Mouse (Mus musculus): ENCODE data around the gene Olig2. TPM values are rescaled to one million over a fixed set of nuclear protein-coding genes. Genes with fewer than 3 reads are reported as not detected.

Gene Olig2
- polyA plus RNA-seq, 1 experiment from 2014 or later = not detected

DNA sequence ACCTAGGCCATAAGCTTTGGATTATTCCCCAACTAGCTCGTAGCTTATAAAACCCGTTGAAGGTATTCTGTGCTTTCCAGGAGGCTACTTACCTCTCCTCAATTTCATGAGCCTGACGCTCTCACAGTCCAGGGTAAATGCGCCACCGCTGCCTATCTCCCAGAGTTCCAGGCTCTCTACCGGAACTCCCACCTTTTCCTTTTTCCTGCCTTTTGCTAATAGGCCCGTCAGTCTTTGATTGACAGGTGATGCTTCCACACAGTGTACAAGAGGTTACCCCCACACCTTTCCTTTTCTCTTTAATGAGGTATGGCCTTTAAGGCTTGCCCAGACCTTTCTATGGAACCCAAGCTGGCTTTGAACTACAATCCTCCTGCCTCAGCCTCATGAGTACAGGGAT lies 25.4 kb upstream of the Olig2 start:
- Histone ChIP-seq H3K4me1 (ENCODE audit: control insufficient read depth, low read depth, low read length) (no peaks in the 10 kb centered on the region), H3K9me3 (replicated peaks; ENCODE audit: control insufficient read depth, low read length) (no peaks in the 10 kb centered on the region; the same call in 1 of the 2 replicates), H3K36me3 (ENCODE audit: control insufficient read depth, insufficient read depth) (no peaks in the 10 kb centered on the region), H3K4me3 (ENCODE audit: low read depth, low read length) (no peak overlapping the region), H3K27me3 (ENCODE audit: control insufficient read depth, insufficient read depth, low read depth, low read length) (no peaks in the 10 kb centered on the region; the same call in 1 of the 2 replicates), H3K9ac (ENCODE audit: low read depth, low read length) (no peak overlapping the region), H3K27ac (ENCODE audit: low read length) (no peak overlapping the region), H3K4me2 (ENCODE audit: low read depth, low read length) (no peak overlapping the region)
- 78% methylated on average over 7 of the region's 7 CpGs for WGBS (ENCODE audit: insufficient replicate concordance)
- ATAC-seq (ENCODE audit: low read depth) = no peak

DNA sequence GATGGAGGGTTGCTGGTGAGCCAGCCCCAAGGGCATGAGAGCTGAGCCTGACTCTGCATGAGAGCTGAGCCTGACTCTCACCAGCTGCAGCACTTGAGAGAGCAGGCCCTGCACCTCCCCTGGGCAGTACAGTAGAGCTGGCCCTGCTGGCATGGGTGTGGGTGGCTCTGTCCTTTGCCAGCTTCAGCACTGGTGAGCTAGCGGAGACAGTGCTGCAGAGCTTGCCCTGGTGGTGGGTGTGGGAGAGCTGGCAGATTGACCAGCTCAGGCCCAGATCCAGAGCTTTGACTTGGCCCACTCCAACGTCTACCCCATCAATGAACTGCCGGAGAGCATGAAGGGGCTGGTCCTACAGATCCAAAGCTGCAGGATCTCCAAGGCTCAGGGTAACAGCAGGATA lies 22.3 kb upstream of the Olig2 start:
- no peak overlapping the region for H3K4me2 ChIP-seq (ENCODE audit: low read depth, low read length)
- H3K4me1 ChIP-seq (ENCODE audit: control insufficient read depth, low read depth, low read length) = no peaks in the 10 kb centered on the region
- no peak overlapping the region for H3K27ac ChIP-seq (ENCODE audit: low read length)
- H3K9ac ChIP-seq (ENCODE audit: low read depth, low read length) = no peak overlapping the region
- no peaks in the 10 kb centered on the region for H3K36me3 ChIP-seq (ENCODE audit: control insufficient read depth, insufficient read depth)
- 62% methylated on average over 3 of the region's 3 CpGs for WGBS (ENCODE audit: insufficient replicate concordance)
- H3K4me3 ChIP-seq (ENCODE audit: low read depth, low read length) = no peak overlapping the region
- ATAC-seq (ENCODE audit: low read depth) = no peak
- H3K9me3 ChIP-seq (replicated peaks; ENCODE audit: control insufficient read depth, low read length) = no peaks in the 10 kb centered on the region
- H3K27me3 ChIP-seq (ENCODE audit: control insufficient read depth, insufficient read depth, low read depth, low read length) = no peaks in the 10 kb centered on the region; the same call in 1 of the 2 replicates

DNA sequence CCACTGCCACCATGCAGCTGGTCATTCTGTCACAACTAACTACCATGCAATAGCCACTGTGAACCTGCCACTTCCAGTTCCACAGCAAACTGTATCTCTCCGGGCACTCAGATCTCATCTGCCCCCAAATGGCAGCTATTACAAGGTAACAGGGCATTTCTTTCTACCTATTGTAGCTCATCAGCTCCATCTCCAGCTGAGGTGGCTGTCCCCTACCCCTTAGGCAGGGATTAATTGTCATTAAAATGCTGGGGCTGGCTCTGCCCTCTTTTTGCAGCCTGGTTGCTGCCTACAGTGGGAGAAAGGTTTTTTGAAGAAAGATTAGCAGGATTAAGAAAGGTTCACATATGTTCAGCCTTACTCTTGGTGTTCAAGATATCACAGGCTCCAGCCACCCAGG lies 18.9 kb upstream of the Olig2 start:
- WGBS (ENCODE audit: insufficient replicate concordance) = 59% methylated on average over 1 of the region's 1 CpGs
- H3K4me3 ChIP-seq (ENCODE audit: low read depth, low read length) = no peak overlapping the region
- no peaks in the 10 kb centered on the region for H3K9me3 ChIP-seq (replicated peaks; ENCODE audit: control insufficient read depth, low read length)
- no peak for ATAC-seq (ENCODE audit: low read depth)
- H3K9ac ChIP-seq (ENCODE audit: low read depth, low read length) = no peak overlapping the region
- no peaks in the 10 kb centered on the region for H3K4me1 ChIP-seq (ENCODE audit: control insufficient read depth, low read depth, low read length)
- no peak overlapping the region for H3K4me2 ChIP-seq (ENCODE audit: low read depth, low read length)
- H3K36me3 ChIP-seq (ENCODE audit: control insufficient read depth, insufficient read depth) = no peaks in the 10 kb centered on the region
- H3K27me3 ChIP-seq (ENCODE audit: control insufficient read depth, insufficient read depth, low read depth, low read length) = peaks cover 5% of the 10 kb centered on the region
- no peak overlapping the region for H3K27ac ChIP-seq (ENCODE audit: low read length)

DNA sequence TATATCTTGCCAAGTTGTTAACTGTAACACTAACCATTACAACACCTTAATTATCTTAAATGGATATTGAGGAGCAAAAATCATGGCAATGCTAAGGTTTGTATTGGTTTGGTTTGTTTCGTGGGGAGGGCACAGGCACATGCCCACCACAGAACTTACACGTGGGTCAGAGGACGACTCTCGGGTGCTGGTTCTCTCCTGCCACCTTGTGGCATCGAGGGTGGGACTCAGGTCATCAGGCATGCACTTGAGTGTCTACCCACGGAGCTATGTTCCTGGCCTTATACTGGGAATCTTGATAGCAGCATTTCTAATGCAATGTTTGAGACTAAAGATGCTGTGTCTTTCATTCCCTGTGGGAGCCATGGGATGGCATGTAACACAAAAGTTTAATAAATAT lies 8.2 kb upstream of the Olig2 start:
- Histone ChIP-seq H3K36me3 (ENCODE audit: control insufficient read depth, insufficient read depth) (no peaks in the 10 kb centered on the region), H3K4me2 (ENCODE audit: low read depth, low read length) (no peak overlapping the region), H3K4me1 (ENCODE audit: control insufficient read depth, low read depth, low read length) (no peaks in the 10 kb centered on the region), H3K27ac (ENCODE audit: low read length) (no peak overlapping the region), H3K9me3 (replicated peaks; ENCODE audit: control insufficient read depth, low read length) (no peaks in the 10 kb centered on the region; the same call in 1 of the 2 replicates), H3K27me3 (ENCODE audit: control insufficient read depth, insufficient read depth, low read depth, low read length) (peaks cover 46% of the 10 kb centered on the region), H3K9ac (ENCODE audit: low read depth, low read length) (no peak overlapping the region), H3K4me3 (ENCODE audit: low read depth, low read length) (no peak overlapping the region)
- ATAC-seq (ENCODE audit: low read depth) = no peak
- WGBS (ENCODE audit: insufficient replicate concordance) = 22% methylated on average over 6 of the region's 6 CpGs

DNA sequence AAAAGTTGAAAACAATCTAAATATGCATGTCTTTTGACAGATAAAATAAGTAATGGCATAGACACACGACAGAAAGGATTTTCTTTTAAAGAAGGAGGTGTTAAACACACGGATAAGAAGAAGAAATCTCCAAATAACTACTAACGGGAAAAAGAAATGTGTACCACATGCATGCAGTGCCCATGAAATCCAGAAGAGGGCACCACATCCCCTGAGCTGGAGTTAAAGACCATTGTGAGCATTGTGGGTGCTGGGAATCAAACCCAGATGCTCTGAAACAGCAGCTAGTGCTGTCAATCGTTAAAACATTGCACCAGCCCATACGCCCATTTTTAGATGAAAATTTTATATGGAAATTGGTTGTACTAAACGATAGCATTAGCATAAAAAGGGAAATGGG lies 7.3 kb upstream of the Olig2 start:
- Histone ChIP-seq H3K9ac (ENCODE audit: low read depth, low read length) (no peak overlapping the region), H3K4me1 (ENCODE audit: control insufficient read depth, low read depth, low read length) (no peaks in the 10 kb centered on the region), H3K9me3 (replicated peaks; ENCODE audit: control insufficient read depth, low read length) (no peaks in the 10 kb centered on the region; the same call in 1 of the 2 replicates), H3K27ac (ENCODE audit: low read length) (no peak overlapping the region), H3K27me3 (ENCODE audit: control insufficient read depth, insufficient read depth, low read depth, low read length) (peaks cover 54% of the 10 kb centered on the region), H3K4me2 (ENCODE audit: low read depth, low read length) (no peak overlapping the region), H3K36me3 (ENCODE audit: control insufficient read depth, insufficient read depth) (no peaks in the 10 kb centered on the region), H3K4me3 (ENCODE audit: low read depth, low read length) (no peak overlapping the region)
- WGBS (ENCODE audit: insufficient replicate concordance) = 48% methylated on average over 6 of the region's 6 CpGs
- ATAC-seq (ENCODE audit: low read depth) = no peak

DNA sequence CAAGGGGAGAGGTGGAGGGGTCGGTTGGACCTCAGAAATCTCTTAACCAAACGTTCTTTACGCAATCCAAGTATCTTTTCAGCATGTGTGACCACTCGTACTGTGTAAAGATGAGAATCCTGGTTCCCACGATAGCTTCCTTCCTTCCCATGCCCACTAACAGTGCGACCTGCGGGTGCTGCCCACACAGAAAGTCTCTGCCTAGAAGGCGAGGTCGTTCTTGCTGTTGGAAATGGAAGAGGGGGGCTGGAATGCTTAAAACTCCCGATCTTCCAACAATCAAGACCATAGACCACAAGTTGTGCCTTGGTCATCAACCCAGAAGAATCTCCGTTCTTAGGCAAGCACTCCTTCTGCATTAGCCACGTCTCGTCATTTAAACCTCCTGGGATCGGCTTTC lies 6.0 kb upstream of the Olig2 start:
- H3K9me3 ChIP-seq (replicated peaks; ENCODE audit: control insufficient read depth, low read length) = no peaks in the 10 kb centered on the region; the same call in 1 of the 2 replicates
- H3K4me1 ChIP-seq (ENCODE audit: control insufficient read depth, low read depth, low read length) = no peaks in the 10 kb centered on the region
- no peaks in the 10 kb centered on the region for H3K36me3 ChIP-seq (ENCODE audit: control insufficient read depth, insufficient read depth)
- H3K27ac ChIP-seq (ENCODE audit: low read length) = no peak overlapping the region
- no peak for ATAC-seq (ENCODE audit: low read depth)
- WGBS (ENCODE audit: insufficient replicate concordance) = 10% methylated on average over 14 of the region's 14 CpGs
- no peak overlapping the region for H3K4me3 ChIP-seq (ENCODE audit: low read depth, low read length)
- H3K27me3 ChIP-seq (ENCODE audit: control insufficient read depth, insufficient read depth, low read depth, low read length) = peaks cover 67% of the 10 kb centered on the region
- H3K4me2 ChIP-seq (ENCODE audit: low read depth, low read length) = no peak overlapping the region
- H3K9ac ChIP-seq (ENCODE audit: low read depth, low read length) = no peak overlapping the region

DNA sequence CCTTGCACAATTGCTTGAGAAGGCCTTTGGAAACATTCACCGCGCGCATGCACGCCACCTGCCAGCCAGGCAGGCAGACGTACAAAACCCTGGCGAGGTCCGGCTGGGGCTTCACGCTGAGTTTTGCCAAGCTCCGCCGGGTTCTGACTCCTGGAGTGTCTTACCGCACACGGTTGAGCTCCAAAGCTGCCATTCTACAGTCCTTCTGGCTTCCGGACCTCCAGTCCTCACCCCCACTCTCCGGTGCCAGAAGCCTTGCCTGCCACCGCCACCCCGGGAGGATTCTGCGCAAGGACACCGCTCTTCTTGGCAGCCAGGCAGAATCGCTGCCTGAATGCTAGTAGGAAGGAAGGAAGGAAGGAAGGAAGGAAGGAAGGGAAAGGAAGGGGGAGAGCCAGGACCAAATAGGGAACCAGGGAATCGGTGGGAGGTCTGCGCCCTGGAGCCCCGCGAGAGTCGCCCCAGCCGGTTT lies 3.0 kb upstream of the Olig2 start:
- no peak overlapping the region for H3K27ac ChIP-seq (ENCODE audit: low read length)
- no peaks in the 10 kb centered on the region; the same call in 1 of the 2 replicates for H3K9me3 ChIP-seq (replicated peaks; ENCODE audit: control insufficient read depth, low read length)
- no peaks in the 10 kb centered on the region for H3K36me3 ChIP-seq (ENCODE audit: control insufficient read depth, insufficient read depth)
- H3K27me3 ChIP-seq (ENCODE audit: control insufficient read depth, insufficient read depth, low read depth, low read length) = peaks cover 96% of the 10 kb centered on the region
- H3K4me3 ChIP-seq (ENCODE audit: low read depth, low read length) = no peak overlapping the region
- ATAC-seq (ENCODE audit: low read depth) = no peak
- no peak overlapping the region for H3K4me2 ChIP-seq (ENCODE audit: low read depth, low read length)
- H3K9ac ChIP-seq (ENCODE audit: low read depth, low read length) = no peak overlapping the region
- no peaks in the 10 kb centered on the region for H3K4me1 ChIP-seq (ENCODE audit: control insufficient read depth, low read depth, low read length)
- 2% methylated on average over 25 of the region's 25 CpGs for WGBS (ENCODE audit: insufficient replicate concordance)

DNA sequence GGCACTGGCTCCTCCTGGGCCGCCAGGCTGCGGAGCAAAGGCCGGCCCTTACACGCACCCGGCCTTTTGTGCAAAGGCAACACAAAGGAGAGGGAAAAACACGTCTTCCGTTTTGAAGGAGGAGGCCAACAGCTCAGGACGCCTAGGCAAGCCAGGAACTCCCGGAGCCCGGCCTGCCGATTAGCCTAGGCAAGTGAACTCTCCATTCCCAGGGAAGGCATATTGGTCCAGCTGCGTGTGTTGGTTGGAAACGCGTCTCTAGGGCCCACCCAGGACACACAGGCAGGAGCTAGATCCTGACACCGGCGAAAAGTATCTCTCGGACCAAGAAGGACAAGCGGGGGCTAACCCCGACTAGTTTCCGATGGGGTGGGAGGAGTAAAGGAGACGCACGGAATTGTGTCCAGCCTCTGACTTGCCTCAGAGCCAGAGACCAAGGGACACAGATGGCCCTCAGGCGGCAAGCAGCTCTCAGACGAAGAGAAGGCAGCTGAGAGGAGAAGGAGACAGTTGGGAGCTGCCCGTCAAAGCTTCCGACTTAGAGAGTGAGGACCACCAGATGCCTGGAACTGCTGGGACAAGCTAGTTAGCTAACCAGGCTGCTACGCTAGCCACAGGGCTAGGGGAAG lies 2.5 kb upstream of the Olig2 start:
- no peak for ATAC-seq (ENCODE audit: low read depth)
- H3K4me1 ChIP-seq (ENCODE audit: control insufficient read depth, low read depth, low read length) = no peaks in the 10 kb centered on the region
- H3K27ac ChIP-seq (ENCODE audit: low read length) = no peak overlapping the region
- H3K4me2 ChIP-seq (ENCODE audit: low read depth, low read length) = no peak overlapping the region
- H3K4me3 ChIP-seq (ENCODE audit: low read depth, low read length) = no peak overlapping the region
- no peak overlapping the region for H3K9ac ChIP-seq (ENCODE audit: low read depth, low read length)
- no peaks in the 10 kb centered on the region; the same call in 1 of the 2 replicates for H3K9me3 ChIP-seq (replicated peaks; ENCODE audit: control insufficient read depth, low read length)
- peaks cover 98% of the 10 kb centered on the region for H3K27me3 ChIP-seq (ENCODE audit: control insufficient read depth, insufficient read depth, low read depth, low read length)
- no peaks in the 10 kb centered on the region for H3K36me3 ChIP-seq (ENCODE audit: control insufficient read depth, insufficient read depth)
- under 1% methylated on average over 27 of the region's 27 CpGs for WGBS (ENCODE audit: insufficient replicate concordance)

DNA sequence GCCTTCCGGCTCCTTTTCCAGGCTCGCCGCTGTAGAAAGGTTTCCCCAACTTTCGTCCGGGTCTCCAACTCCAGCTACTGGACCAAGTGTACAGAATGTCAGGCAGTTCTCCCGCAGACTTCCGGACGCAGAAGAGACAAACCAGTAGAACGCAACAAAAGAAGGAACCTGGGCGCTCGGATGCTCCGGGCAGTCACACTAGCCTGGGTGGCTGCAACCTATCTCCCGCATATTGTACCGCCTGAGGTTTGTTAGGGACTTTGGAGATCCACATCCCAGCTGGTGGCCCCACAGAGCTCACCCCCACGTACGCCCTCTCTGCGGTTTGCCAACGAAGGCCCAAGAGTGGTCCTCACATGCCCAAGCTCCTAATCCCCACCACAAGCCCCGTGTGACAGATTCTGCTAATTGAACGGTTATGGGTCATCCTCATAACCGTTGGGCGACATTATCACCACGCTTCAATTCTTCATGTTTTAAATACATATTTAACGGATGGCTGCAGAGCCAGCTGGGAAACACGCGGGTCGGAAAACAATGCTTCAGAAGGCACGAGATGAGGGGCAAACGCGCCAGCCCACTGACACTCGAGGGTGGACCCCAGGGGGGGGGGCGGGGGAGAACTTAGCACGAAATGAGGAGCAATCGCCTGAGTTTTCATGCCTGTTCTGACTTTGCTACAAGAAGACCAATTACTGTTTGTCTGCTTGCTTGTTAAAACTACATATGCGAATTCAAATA lies 1.8 kb upstream of the Olig2 start:
- H3K36me3 ChIP-seq (ENCODE audit: control insufficient read depth, insufficient read depth) = no peaks in the 10 kb centered on the region
- no peak overlapping the region for H3K4me2 ChIP-seq (ENCODE audit: low read depth, low read length)
- H3K9me3 ChIP-seq (replicated peaks; ENCODE audit: control insufficient read depth, low read length) = no peaks in the 10 kb centered on the region
- peaks cover 100% of the 10 kb centered on the region for H3K27me3 ChIP-seq (ENCODE audit: control insufficient read depth, insufficient read depth, low read depth, low read length)
- no peaks in the 10 kb centered on the region for H3K4me1 ChIP-seq (ENCODE audit: control insufficient read depth, low read depth, low read length)
- 2% methylated on average over 35 of the region's 35 CpGs for WGBS (ENCODE audit: insufficient replicate concordance)
- no peak overlapping the region for H3K4me3 ChIP-seq (ENCODE audit: low read depth, low read length)
- ATAC-seq (ENCODE audit: low read depth) = no peak
- H3K27ac ChIP-seq (ENCODE audit: low read length) = no peak overlapping the region
- no peak overlapping the region for H3K9ac ChIP-seq (ENCODE audit: low read depth, low read length)
